Mouse (Mus musculus) left cerebral cortex, postnatal 10 days (tissue): Measurements from ENCODE around the gene Tbc1d5. TPM values are rescaled to one million over a fixed set of nuclear protein-coding genes. Genes with fewer than 3 reads are reported as not detected.

Source experiments
- DNase-seq, 2 experiments: peaks; one replicate each; pipeline ENCODE4 v3.0.0; 2021 to 2022; ENCODE audit warnings: low spot score in 2 of 2, mixed read lengths in 1 of 2; ENCODE audit errors: extremely low spot score in 1 of 2
- intact Hi-C: fragments of 180-260 bp; cut with DNase I; formaldehyde crosslinking; loops from one replicate; pipeline ENCODE4 v1.15.1; 2025
- total RNA-seq, 2 experiments: library from RNA; stranded (reverse); gene quantifications; 2 replicates each; pipeline ENCODE4 v1.2.3; 2021

Tbc1d5 gene
- 10 to 100 TPM; 36.4 to 38.8 TPM for total RNA-seq

GRCm38 (mm10) chr17:51179195-51179953, at the start of gene Tbc1d5:
Tbc1d5 (minus strand) TSS chr17:51179352.
- intact Hi-C loops, result loop anchor here (5.0 kb wide), 1 partner anchor 67 kb away; no protein-coding TSS in a partner anchor
- DNase-seq, result peak; percentile 88 to 97

DNA sequence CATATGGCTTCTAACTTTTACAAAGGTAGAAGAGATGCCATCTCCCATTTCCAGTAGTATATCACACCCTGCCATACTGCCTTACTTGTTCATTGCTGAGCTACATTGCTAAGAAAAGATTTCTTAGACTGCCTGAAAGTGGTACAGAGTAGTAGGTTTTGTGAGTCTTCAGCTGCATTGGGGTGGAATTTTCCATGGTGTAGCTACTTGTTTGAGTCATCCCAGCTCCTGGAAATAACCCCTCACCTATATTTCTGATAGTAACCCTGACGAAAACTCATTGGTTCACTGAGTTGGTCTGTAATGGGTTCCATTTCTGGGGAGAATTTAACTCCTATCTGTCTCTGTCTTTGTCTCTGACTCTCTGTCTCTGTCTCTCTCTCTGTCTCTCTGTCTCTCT, 46.9 kb upstream of the Tbc1d5 start:
- intact Hi-C loops, result no loop called here
- no peak for DNase-seq

GRCm38 (mm10) chr17:51223152-51223551, 44.0 kb upstream of the Tbc1d5 start:
- intact Hi-C loops, result no loop called here
- DNase-seq, result no peak

GRCm38 (mm10) chr17:51221075-51221474, 41.9 kb upstream of the Tbc1d5 start:
- DNase-seq, result no peak
- intact Hi-C loops, result no loop called here

DNA sequence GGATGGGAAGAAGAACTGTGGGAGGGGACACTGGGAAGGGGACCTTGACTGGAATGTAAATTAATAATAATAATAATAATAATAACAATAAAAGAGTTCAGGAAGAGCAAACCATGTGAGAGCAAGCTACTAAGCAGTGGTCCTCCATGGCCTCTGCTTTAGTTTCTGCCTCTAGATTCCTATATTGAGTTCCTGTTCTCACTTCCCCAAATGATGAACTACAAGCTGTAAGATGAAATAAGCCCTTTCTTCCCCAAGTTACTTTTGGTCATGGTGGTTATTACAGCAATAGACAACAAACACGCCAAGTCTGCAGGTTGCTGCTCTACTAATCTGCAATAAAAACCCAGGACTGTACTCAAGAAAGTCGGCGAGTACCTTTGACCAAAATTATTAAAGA, 40.7 kb upstream of the Tbc1d5 start:
- DNase-seq, result no peak
- intact Hi-C loops, result no loop called here

- intact Hi-C loops, result no loop called here
- DNase-seq, result no peak
Observed at GRCm38 (mm10) chr17:51216426-51216825, 37.3 kb upstream of the Tbc1d5 start.

DNA sequence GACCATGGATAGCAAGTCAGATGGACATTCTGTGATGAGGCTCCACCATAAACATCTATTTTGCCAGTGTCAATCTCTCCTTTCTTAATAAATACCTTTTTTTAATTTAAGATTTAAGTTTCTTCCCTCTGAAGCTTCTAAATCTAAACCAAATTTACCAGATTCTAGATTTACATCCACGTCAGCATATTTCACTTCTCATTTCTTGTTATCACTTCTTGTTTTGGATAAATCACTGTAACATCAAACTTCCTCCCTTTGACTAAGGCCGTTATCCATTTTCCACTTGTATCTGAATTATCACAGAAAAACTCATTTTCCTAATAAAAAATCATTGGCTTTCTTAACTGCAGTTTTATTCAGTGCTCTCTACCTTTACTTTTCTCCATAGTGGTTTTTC, 30.4 kb upstream of the Tbc1d5 start:
- intact Hi-C loops, result no loop called here
- no peak for DNase-seq

DNA sequence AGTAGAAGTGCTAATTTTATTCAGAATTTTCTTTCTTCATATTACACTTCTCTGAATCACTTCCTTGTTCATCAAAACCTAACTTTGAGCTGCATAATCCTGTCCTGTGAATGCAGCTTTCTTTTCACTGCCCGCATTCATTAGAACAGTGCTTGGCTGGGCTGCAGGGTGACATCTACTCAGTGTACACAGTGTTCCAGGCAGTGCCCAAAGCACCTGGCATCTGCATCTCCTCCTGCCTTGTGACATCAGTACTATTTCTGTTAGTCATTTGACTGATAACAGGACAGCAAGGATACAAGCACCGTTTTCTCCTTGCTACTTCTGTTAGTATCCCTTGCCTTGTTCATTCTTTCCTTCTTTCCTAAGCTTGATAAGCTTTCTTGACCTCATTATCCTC, 25.5 kb upstream of the Tbc1d5 start:
- DNase-seq, result no peak
- intact Hi-C loops, result no loop called here

DNA sequence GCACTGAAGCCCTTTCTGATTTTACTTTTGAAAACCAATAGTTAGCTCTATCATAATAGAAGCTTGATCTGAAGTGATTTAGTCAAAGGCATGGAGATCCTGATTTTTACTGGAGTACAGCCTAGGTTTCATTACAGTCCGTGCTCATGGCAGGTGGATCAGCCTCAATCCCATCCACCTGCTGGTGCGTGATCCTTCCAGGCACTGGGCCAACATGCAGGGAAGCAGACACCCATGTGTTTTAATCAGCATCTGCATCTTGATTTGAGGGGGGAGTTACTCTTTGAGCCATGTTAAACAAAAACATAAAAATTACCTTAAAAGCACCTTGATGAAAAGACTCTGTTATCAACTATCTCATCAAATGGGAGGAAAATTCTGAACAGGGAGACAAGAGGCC, 16.4 kb upstream of the Tbc1d5 start:
- no peak for DNase-seq
- intact Hi-C loops, result no loop called here

DNA sequence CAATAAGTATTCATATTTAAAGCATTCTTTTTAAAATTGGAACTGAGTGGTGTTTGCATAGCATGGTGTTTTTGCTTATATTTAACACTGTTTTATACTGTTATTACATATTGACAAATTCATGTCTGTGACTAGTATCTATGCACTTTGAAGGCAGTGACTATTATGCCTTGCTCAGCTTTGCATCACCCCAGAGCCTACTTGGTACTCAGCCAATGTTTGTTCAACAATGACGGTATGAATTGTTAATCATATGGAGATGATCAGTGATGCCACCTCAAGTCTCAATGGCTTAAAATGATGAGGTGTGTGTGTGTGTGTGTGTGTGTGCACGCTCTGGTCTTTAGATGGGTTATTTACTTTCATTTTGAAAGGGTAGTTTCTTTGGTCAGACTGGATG, 15.6 kb upstream of the Tbc1d5 start:
- intact Hi-C loops, result no loop called here
- no peak for DNase-seq

GRCm38 (mm10) chr17:51191381-51191780, 12.2 kb upstream of the Tbc1d5 start:
- no peak for DNase-seq
- intact Hi-C loops, result no loop called here

- peak in 1 of 2 experiments; percentile 33 for DNase-seq
- intact Hi-C loops, result no loop called here
Observed at GRCm38 (mm10) chr17:51182715-51183114, 3.6 kb upstream of the Tbc1d5 start.

DNA sequence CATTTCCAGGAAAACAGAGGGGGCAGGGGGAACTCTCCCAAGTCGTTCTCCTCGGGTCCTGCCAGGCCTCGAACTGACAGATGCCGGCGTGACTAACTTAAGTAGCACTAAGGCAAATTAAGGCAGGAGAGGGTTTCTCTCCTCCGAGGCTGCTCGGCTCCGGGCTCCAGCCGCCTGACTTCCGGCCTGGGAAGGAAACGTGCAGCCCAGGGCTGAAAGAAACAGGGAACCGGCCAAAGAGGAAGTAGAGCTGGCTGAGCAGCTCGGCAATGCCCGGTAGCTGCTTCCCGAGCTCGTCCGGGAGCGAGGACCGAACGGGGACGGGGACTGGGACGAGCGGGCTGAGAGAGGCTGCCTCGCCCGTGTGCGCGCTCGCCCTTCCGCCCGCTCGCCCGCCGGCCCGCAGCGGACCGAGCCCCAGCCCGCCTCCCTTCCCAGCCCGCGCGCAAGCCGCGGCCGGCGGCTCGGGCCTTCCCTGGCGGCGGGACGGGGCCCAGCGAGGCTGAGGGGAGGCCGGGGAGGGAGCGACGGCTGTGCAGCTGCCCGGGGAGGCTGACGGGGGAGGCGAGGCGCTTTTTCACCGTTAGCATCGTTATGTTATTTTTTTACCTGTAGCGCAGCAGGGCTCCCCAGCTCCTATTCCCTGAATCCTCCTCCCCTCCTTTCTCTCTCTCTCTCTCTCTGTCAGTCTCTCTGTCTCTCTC, 509 bp downstream of the Tbc1d5 start:
- peak; percentile 49 to 80 for DNase-seq
- intact Hi-C loops, result loop anchor here (5.0 kb wide), 1 partner anchor 66 kb away; no protein-coding TSS in a partner anchor

- intact Hi-C loops, result loop anchor here (5.0 kb wide), 1 partner anchor 66 kb away; no protein-coding TSS in a partner anchor
Observed at GRCm38 (mm10) chr17:51177923-51178322, 1.2 kb downstream of the Tbc1d5 start.

DNA sequence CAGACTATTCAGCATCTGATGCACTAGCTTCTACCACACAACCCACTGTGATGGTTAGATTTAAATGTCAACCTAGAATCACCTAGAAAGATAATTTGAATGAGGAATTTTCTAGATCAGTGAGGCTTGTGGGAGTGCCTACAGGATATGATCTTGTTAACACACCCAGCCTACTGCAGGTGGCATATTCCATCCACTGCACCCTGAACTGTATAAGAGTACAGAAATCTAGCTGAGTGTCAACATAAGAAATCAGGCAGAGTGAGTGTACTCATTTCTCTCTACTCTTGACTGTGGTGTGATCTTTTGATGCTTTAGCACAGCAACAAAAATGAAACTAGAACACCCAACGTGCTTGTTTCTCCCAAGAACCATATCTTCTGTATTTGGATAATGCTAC, 6.8 kb downstream of the Tbc1d5 start:
- intact Hi-C loops, result no loop called here
- no peak for DNase-seq

More at GRCm38 (mm10) chr17:51177923-51178322, 1.2 kb downstream of the Tbc1d5 start:
- no peak for DNase-seq

DNA sequence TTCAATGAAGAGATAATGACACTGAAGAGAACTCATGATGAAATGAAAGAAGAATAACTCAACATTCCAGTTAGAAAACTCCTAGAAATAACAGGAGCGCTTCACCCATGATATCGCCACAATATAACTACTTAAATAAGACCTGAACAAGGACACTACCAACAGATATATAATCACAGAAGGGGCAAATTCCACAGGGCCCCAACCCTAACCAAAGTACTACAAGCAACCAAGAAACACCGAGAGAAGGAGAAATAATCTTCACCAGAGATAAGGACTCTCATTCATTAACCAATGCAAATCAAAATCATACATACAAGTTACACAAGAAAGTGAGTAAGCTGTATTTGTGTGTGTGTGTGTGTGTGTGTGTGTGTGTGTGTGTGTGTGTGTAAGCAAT, 7.6 kb downstream of the Tbc1d5 start:
- intact Hi-C loops, result no loop called here
- DNase-seq, result no peak

- intact Hi-C loops, result no loop called here
- DNase-seq, result no peak
Observed at GRCm38 (mm10) chr17:51169911-51170310, 9.2 kb downstream of the Tbc1d5 start.

GRCm38 (mm10) chr17:51162366-51162765, 16.8 kb downstream of the Tbc1d5 start:
- intact Hi-C loops, result no loop called here
- DNase-seq, result no peak

- DNase-seq, result peak in 1 of 2 experiments; percentile 17
- intact Hi-C loops, result no loop called here
Observed at GRCm38 (mm10) chr17:51159261-51159660, 19.9 kb downstream of the Tbc1d5 start.

- DNase-seq, result no peak
- intact Hi-C loops, result no loop called here
Observed at GRCm38 (mm10) chr17:51150999-51151398, 28.2 kb downstream of the Tbc1d5 start.
